Mouse (Mus musculus): ENCODE results near the gene Slc46a3. TPM values are rescaled to one million over a fixed set of nuclear protein-coding genes. Genes with fewer than 3 reads are reported as not detected.

The Slc46a3 gene
- 2.5 TPM for polyA plus RNA-seq (2014; fragmentation: Illumina TruSeq; extraction: RNeasy Lipid Tissue Mini Kit (QIAGEN cat#74804); ENCODE audit: low read depth, low replicate concordance)

GRCm38 (mm10) chr5:147894455-147895076 lies at the start of gene Slc46a3:
TSS of gene Slc46a3 (minus strand) at chr5:147894815.

GRCm38 (mm10) chr5:147860449-147861261 lies 34.0 kb downstream of the Slc46a3 start, which contains the start of gene Pomp:
TSS of gene Pomp (plus strand) at chr5:147860461.

Other genes starting within 250 kb of the Slc46a3 start
- gene Flt1, start 168.8 kb downstream of the Slc46a3 start, polyA plus RNA-seq (2014; fragmentation: Illumina TruSeq; extraction: RNeasy Lipid Tissue Mini Kit (QIAGEN cat#74804); ENCODE audit: low read depth, low replicate concordance), result 1.8 TPM
- gene Pomp, start 34.4 kb downstream of the Slc46a3 start, polyA plus RNA-seq (2014; fragmentation: Illumina TruSeq; extraction: RNeasy Lipid Tissue Mini Kit (QIAGEN cat#74804); ENCODE audit: low read depth, low replicate concordance), result 45.5 TPM
- 1.5 TPM for gene Mtus2, start 62.5 kb upstream of the Slc46a3 start, polyA plus RNA-seq (2014; fragmentation: Illumina TruSeq; extraction: RNeasy Lipid Tissue Mini Kit (QIAGEN cat#74804); ENCODE audit: low read depth, low replicate concordance)